Mouse (Mus musculus): ENCODE data around the gene Gpatch4. TPM values are rescaled to one million over a fixed set of nuclear protein-coding genes. Genes with fewer than 3 reads are reported as not detected.

The Gpatch4 gene
- polyA plus RNA-seq (2012; rRNA removed) = 3.7 and 4.4 TPM in 2 replicates

- 9% methylated on average over 36 of the region's 36 CpGs for WGBS
- Histone ChIP-seq H3K27me3 (ENCODE audit: control insufficient read depth, insufficient read depth, low read length) (no peaks in the 10 kb centered on the region; the same call in 1 of the 2 replicates), H3K36me3 (ENCODE audit: control insufficient read depth, insufficient read depth, low read length) (no peaks in the 10 kb centered on the region), H3K4me1 (ENCODE audit: control insufficient read depth, insufficient read depth, insufficient read length, low read length) (no peaks in the 10 kb centered on the region), H3K27ac (ENCODE audit: insufficient read depth, low read depth, low read length) (no peak within 1 kb of the TSS), H3K4me3 (ENCODE audit: low read depth, low read length) (peak within 1 kb of the TSS; percentile 84)
- TF ChIP-seq POLR2A (IDR thresholded peaks at IDR 0.05; ENCODE audit: low read depth, low read length) (peak; percentile 57; the same call in 1 of the 2 replicates), CTCF (IDR thresholded peaks at IDR 0.05; ENCODE audit: extremely low read depth, insufficient read length, insufficient replicate concordance, low read depth, low read length) (no peak)
Measured at GRCm38 (mm10) chr3:88042661-88043421, at the start of gene Gpatch4. TSS of gene Gpatch4 (plus strand) at chr3:88043108.

- peaks cover 29% of the 10 kb centered on the region for H3K27me3 ChIP-seq (ENCODE audit: control insufficient read depth, insufficient read depth, low read length)
- H3K4me1 ChIP-seq (ENCODE audit: control insufficient read depth, insufficient read depth, insufficient read length, low read length) = peaks cover 5% of the 10 kb centered on the region
- TF ChIP-seq CTCF (IDR thresholded peaks at IDR 0.05; ENCODE audit: extremely low read depth, insufficient read length, insufficient replicate concordance, low read depth, low read length) (no peak), POLR2A (IDR thresholded peaks at IDR 0.05; ENCODE audit: low read depth, low read length) (no peak)
- no peak overlapping the region for H3K27ac ChIP-seq (ENCODE audit: insufficient read depth, low read depth, low read length)
- H3K4me3 ChIP-seq (ENCODE audit: low read depth, low read length) = no peak overlapping the region
- no peaks in the 10 kb centered on the region for H3K36me3 ChIP-seq (ENCODE audit: control insufficient read depth, insufficient read depth, low read length)
- WGBS = 2% methylated on average over 6 of the region's 6 CpGs
Measured at GRCm38 (mm10) chr3:87993436-87993835, 49.5 kb upstream of the Gpatch4 start.

GRCm38 (mm10) chr3:87995331-87995730, 47.6 kb upstream of the Gpatch4 start:
- peaks cover 47% of the 10 kb centered on the region for H3K27me3 ChIP-seq (ENCODE audit: control insufficient read depth, insufficient read depth, low read length)
- H3K27ac ChIP-seq (ENCODE audit: insufficient read depth, low read depth, low read length) = no peak overlapping the region
- TF ChIP-seq POLR2A (IDR thresholded peaks at IDR 0.05; ENCODE audit: low read depth, low read length) = no peak
- TF ChIP-seq CTCF (IDR thresholded peaks at IDR 0.05; ENCODE audit: extremely low read depth, insufficient read length, insufficient replicate concordance, low read depth, low read length) = no peak
- no peaks in the 10 kb centered on the region for H3K36me3 ChIP-seq (ENCODE audit: control insufficient read depth, insufficient read depth, low read length)
- WGBS = 37% methylated on average over 11 of the region's 11 CpGs
- H3K4me1 ChIP-seq (ENCODE audit: control insufficient read depth, insufficient read depth, insufficient read length, low read length) = peaks cover 5% of the 10 kb centered on the region
- H3K4me3 ChIP-seq (ENCODE audit: low read depth, low read length) = no peak overlapping the region

- no peak overlapping the region for H3K27ac ChIP-seq (ENCODE audit: insufficient read depth, low read depth, low read length)
- no peak overlapping the region for H3K4me3 ChIP-seq (ENCODE audit: low read depth, low read length)
- H3K27me3 ChIP-seq (ENCODE audit: control insufficient read depth, insufficient read depth, low read length) = peaks cover 57% of the 10 kb centered on the region
- no peaks in the 10 kb centered on the region for H3K36me3 ChIP-seq (ENCODE audit: control insufficient read depth, insufficient read depth, low read length)
- TF ChIP-seq CTCF (IDR thresholded peaks at IDR 0.05; ENCODE audit: extremely low read depth, insufficient read length, insufficient replicate concordance, low read depth, low read length) (no peak), POLR2A (IDR thresholded peaks at IDR 0.05; ENCODE audit: low read depth, low read length) (no peak)
- H3K4me1 ChIP-seq (ENCODE audit: control insufficient read depth, insufficient read depth, insufficient read length, low read length) = peaks cover 5% of the 10 kb centered on the region
- WGBS = 6% methylated on average over 15 of the region's 15 CpGs
Measured at GRCm38 (mm10) chr3:87996401-87996800, 46.5 kb upstream of the Gpatch4 start.

GRCm38 (mm10) chr3:87996971-87997614, 45.8 kb upstream of the Gpatch4 start:
- no peak overlapping the region for H3K27ac ChIP-seq (ENCODE audit: insufficient read depth, low read depth, low read length)
- H3K4me1 ChIP-seq (ENCODE audit: control insufficient read depth, insufficient read depth, insufficient read length, low read length) = peaks cover 5% of the 10 kb centered on the region
- H3K4me3 ChIP-seq (ENCODE audit: low read depth, low read length) = peak overlapping the region; percentile 44
- 2% methylated on average over 49 of the region's 49 CpGs for WGBS
- TF ChIP-seq POLR2A (IDR thresholded peaks at IDR 0.05; ENCODE audit: low read depth, low read length) = no peak
- H3K36me3 ChIP-seq (ENCODE audit: control insufficient read depth, insufficient read depth, low read length) = no peaks in the 10 kb centered on the region
- H3K27me3 ChIP-seq (ENCODE audit: control insufficient read depth, insufficient read depth, low read length) = peaks cover 64% of the 10 kb centered on the region

- WGBS = 10% methylated on average over 7 of the region's 7 CpGs
- H3K36me3 ChIP-seq (ENCODE audit: control insufficient read depth, insufficient read depth, low read length) = no peaks in the 10 kb centered on the region
- H3K4me1 ChIP-seq (ENCODE audit: control insufficient read depth, insufficient read depth, insufficient read length, low read length) = peaks cover 5% of the 10 kb centered on the region
- H3K27me3 ChIP-seq (ENCODE audit: control insufficient read depth, insufficient read depth, low read length) = peaks cover 70% of the 10 kb centered on the region
- no peak overlapping the region for H3K4me3 ChIP-seq (ENCODE audit: low read depth, low read length)
- no peak overlapping the region for H3K27ac ChIP-seq (ENCODE audit: insufficient read depth, low read depth, low read length)
- TF ChIP-seq CTCF (IDR thresholded peaks at IDR 0.05; ENCODE audit: extremely low read depth, insufficient read length, insufficient replicate concordance, low read depth, low read length) (no peak), POLR2A (IDR thresholded peaks at IDR 0.05; ENCODE audit: low read depth, low read length) (no peak)
Measured at GRCm38 (mm10) chr3:87998747-87999146, 44.2 kb upstream of the Gpatch4 start.

- TF ChIP-seq POLR2A (IDR thresholded peaks at IDR 0.05; ENCODE audit: low read depth, low read length) = no peak
- TF ChIP-seq CTCF (IDR thresholded peaks at IDR 0.05; ENCODE audit: extremely low read depth, insufficient read length, insufficient replicate concordance, low read depth, low read length) = no peak
- Histone ChIP-seq H3K27me3 (ENCODE audit: control insufficient read depth, insufficient read depth, low read length) (peaks cover 70% of the 10 kb centered on the region), H3K27ac (ENCODE audit: insufficient read depth, low read depth, low read length) (no peak overlapping the region), H3K36me3 (ENCODE audit: control insufficient read depth, insufficient read depth, low read length) (no peaks in the 10 kb centered on the region), H3K4me3 (ENCODE audit: low read depth, low read length) (no peak overlapping the region; the same call in 1 of the 2 replicates), H3K4me1 (ENCODE audit: control insufficient read depth, insufficient read depth, insufficient read length, low read length) (peaks cover 5% of the 10 kb centered on the region)
- WGBS = 2% methylated on average over 38 of the region's 38 CpGs
Measured at GRCm38 (mm10) chr3:87999243-87999895, 43.5 kb upstream of the Gpatch4 start.

Measured in small intestine, adult 2 months (tissue).